Mouse (Mus musculus) lung, postnatal 0 days (tissue): ENCODE measurements around the gene Cobll1. TPM values are rescaled to one million over a fixed set of nuclear protein-coding genes. Genes with fewer than 3 reads are reported as not detected.

Source experiments
- ATAC-seq: fragments of 200-750 bp; cut with Nextera tagmentation; 2 replicates; pipeline ENCODE4 v1.8.0; 2017; ENCODE audit warnings: moderate library complexity
- DNase-seq: peaks from one replicate; pipeline ENCODE4 v3.0.0-alpha.2; 2016; ENCODE audit warnings: low spot score
- H3K27ac ChIP-seq: fragments of 300-500 bp; sonication (generic); 2 replicates; pipeline ENCODE4 v1.5.1; 2014; ENCODE audit warnings: antibody characterized with exemption, mild to moderate bottlenecking, low read length, mixed read lengths
- H3K27me3 ChIP-seq: fragments of 300-500 bp; sonication (generic); replicated peaks from 2 replicates; pipeline ENCODE4 v1.6.1; 2014; ENCODE audit warnings: low read length, mixed read lengths; ENCODE audit not compliant: insufficient read depth
- H3K36me3 ChIP-seq: fragments of 300-500 bp; sonication (generic); 2 replicates; pipeline ENCODE4 v1.6.1; 2014; ENCODE audit warnings: low read length, mixed read lengths; ENCODE audit not compliant: insufficient read depth
- H3K4me1 ChIP-seq: fragments of 300-500 bp; sonication (generic); 2 replicates; pipeline ENCODE4 v1.6.1; 2014; ENCODE audit warnings: antibody characterized with exemption, low read depth, low read length, mixed read lengths; ENCODE audit not compliant: insufficient read depth
- H3K4me2 ChIP-seq: fragments of 300-500 bp; sonication (generic); replicated peaks from 2 replicates; pipeline ENCODE4 v1.6.1; 2014; ENCODE audit warnings: low read depth, mild to moderate bottlenecking, low read length, moderate library complexity, mixed read lengths
- H3K4me3 ChIP-seq: fragments of 300-500 bp; sonication (generic); 2 replicates; pipeline ENCODE4 v1.5.1; 2014; ENCODE audit warnings: low read depth, low read length
- H3K9ac ChIP-seq: fragments of 300-500 bp; sonication (generic); replicated peaks from 2 replicates; pipeline ENCODE4 v1.6.1; 2014; ENCODE audit warnings: low read depth, mild to moderate bottlenecking
- H3K9me3 ChIP-seq: fragments of 300-500 bp; sonication (generic); 2 replicates; pipeline ENCODE4 v1.6.1; 2016; ENCODE audit warnings: low read length, mixed read lengths
- CTCF ChIP-seq: IDR thresholded peaks from 2 replicates; pipeline ENCODE4 v1.5.1; 2016; ENCODE audit warnings: antibody characterized with exemption, mild to moderate bottlenecking
- EP300 ChIP-seq: IDR thresholded peaks from 2 replicates; pipeline ENCODE4 v1.6.1; 2016; ENCODE audit warnings: antibody characterized with exemption, mild to moderate bottlenecking, control low read depth
- WGBS: fragments of 180-500 bp; shearing (Covaris S2); extraction: QIAGEN DNeasy Blood & Tissue Kit; methylation state at CpG from one replicate; pipeline ENCODE4 v1.1.7; 2014; 5-methylcytosine and 5-hydroxymethylcytosine counted together
- polyA plus RNA-seq: library from polyadenylated mRNA; unstranded; fragments of >200 nt; fragmentation: Nextera tagmentation; extraction: Ambion mirVana; gene quantifications from 2 replicates; pipeline ENCODE4 v1.2.1, GENCODE M21; 2015

Gene Cobll1
- polyA plus RNA-seq, 1 experiment from 2014 or later: 9.4 TPM

DNA sequence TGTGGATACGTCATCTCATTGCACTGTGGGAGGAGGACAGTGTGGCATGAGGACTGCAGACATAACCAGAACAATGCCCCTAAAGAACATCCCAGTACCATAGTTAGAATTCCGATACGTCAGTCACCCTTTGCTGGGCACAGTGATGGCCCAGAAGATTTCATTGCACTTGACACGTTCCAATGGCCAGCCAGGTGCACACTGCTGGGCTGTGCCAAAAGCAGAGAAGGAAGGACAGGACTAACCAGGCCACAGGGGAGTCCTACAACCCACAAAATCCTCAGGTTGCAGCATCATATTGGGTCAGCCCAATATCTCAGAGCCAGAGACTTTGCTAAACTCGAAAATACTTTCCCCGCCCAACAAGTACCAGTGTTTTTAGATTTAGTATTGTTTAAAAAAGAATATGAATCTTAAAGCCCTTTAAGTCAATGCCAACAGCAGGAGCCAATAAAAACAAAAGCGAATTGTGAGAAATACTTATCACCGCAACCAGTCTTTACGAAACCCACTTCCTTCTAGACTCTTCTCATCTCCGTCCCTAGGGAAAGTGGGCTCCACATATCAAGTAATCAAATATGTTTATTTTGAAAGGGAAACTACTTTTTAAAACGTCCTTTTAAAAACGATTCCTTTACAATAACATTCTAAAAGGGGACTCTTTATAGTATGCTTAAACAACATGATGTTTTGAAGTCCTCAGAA is 46.0 kb downstream of the Cobll1 start:
- Histone ChIP-seq H3K9ac (no peak overlapping the region), H3K4me3 (no peak overlapping the region), H3K36me3 (no peaks in the 10 kb centered on the region), H3K27me3 (no peaks in the 10 kb centered on the region), H3K9me3 (no peaks in the 10 kb centered on the region), H3K4me1 (peaks cover 10% of the 10 kb centered on the region; the same call in 1 of the 2 replicates), H3K27ac (no peak overlapping the region), H3K4me2 (no peak overlapping the region)
- DNase-seq (no peak), ATAC-seq (no peak)
- WGBS: 54% methylated on average over 12 of the region's 12 CpGs
- TF ChIP-seq EP300: no peak
- TF ChIP-seq CTCF: no peak

- no peak overlapping the region for H3K4me2 ChIP-seq
- TF ChIP-seq CTCF (no peak), EP300 (no peak)
- H3K36me3 ChIP-seq: no peaks in the 10 kb centered on the region
- ATAC-seq (peak; percentile 67), DNase-seq (peak; percentile 32)
- H3K27ac ChIP-seq: peak overlapping the region; percentile 15; the same call in 1 of the 2 replicates
- no peaks in the 10 kb centered on the region for H3K27me3 ChIP-seq
- 33% methylated on average over 7 of the region's 7 CpGs for WGBS
- H3K9me3 ChIP-seq: no peaks in the 10 kb centered on the region
- H3K9ac ChIP-seq: no peak overlapping the region
- no peak overlapping the region for H3K4me3 ChIP-seq
- H3K4me1 ChIP-seq: peaks cover 10% of the 10 kb centered on the region; the same call in 1 of the 2 replicates
These were observed 47.8 kb downstream of the Cobll1 start for GRCm38 (mm10) chr2:65191398-65191797.

- Histone ChIP-seq H3K4me2 (no peak overlapping the region), H3K27me3 (no peaks in the 10 kb centered on the region)
These were observed 49.9 kb downstream of the Cobll1 start for GRCm38 (mm10) chr2:65189346-65189745.

GRCm38 (mm10) chr2:65188585-65188984 is 50.6 kb downstream of the Cobll1 start:
- no peaks in the 10 kb centered on the region for H3K27me3 ChIP-seq
- no peaks in the 10 kb centered on the region for H3K9me3 ChIP-seq
- no peak for ATAC-seq
- no peaks in the 10 kb centered on the region for H3K36me3 ChIP-seq
- H3K9ac ChIP-seq: no peak overlapping the region
- H3K4me1 ChIP-seq: peaks cover 10% of the 10 kb centered on the region; the same call in 1 of the 2 replicates
- H3K4me2 ChIP-seq: no peak overlapping the region
- no peak for DNase-seq
- 36% methylated on average over 6 of the region's 6 CpGs for WGBS
- no peak overlapping the region for H3K27ac ChIP-seq
- no peak overlapping the region for H3K4me3 ChIP-seq
- TF ChIP-seq EP300 (no peak), CTCF (no peak)

More at GRCm38 (mm10) chr2:65189346-65189745, 49.9 kb downstream of the Cobll1 start:
- Histone ChIP-seq H3K27ac (no peak overlapping the region), H3K4me1 (peaks cover 10% of the 10 kb centered on the region; the same call in 1 of the 2 replicates), H3K9me3 (no peaks in the 10 kb centered on the region), H3K36me3 (no peaks in the 10 kb centered on the region), H3K4me3 (no peak overlapping the region), H3K9ac (no peak overlapping the region)
- WGBS: 37% methylated on average over 7 of the region's 7 CpGs
- ATAC-seq (peak; percentile 79), DNase-seq (peak; percentile 55)
- TF ChIP-seq CTCF (no peak), EP300 (peak; percentile 70; the same call in 1 of the 2 replicates)

GRCm38 (mm10) chr2:65187652-65188051 is 51.6 kb downstream of the Cobll1 start:
- Histone ChIP-seq H3K4me3 (no peak overlapping the region), H3K9me3 (no peaks in the 10 kb centered on the region), H3K4me1 (peaks cover 10% of the 10 kb centered on the region; the same call in 1 of the 2 replicates), H3K36me3 (no peaks in the 10 kb centered on the region), H3K9ac (no peak overlapping the region), H3K27me3 (no peaks in the 10 kb centered on the region), H3K4me2 (no peak overlapping the region), H3K27ac (no peak overlapping the region)
- ATAC-seq (no peak), DNase-seq (no peak)
- no peak for TF ChIP-seq CTCF
- no peak for TF ChIP-seq EP300

DNA sequence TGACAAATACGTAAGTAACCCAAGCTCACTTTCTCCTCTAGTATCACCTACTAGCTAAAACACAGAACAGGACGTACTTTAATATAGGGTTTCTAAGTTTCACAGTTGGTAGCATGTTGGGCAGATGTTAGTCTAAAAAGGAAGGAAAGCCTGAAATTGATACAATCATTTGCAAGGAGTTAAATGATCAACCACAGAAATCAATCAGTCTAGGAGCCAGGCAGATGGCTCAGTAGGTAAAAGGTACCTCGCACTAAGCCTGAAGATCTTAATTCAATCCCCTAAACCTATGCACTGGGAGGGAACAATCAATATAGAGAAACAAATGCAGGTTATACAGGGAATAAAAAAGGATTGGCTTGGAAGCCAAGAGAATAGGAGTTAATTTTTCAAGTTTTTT is 52.0 kb downstream of the Cobll1 start:
- no peak overlapping the region for H3K27ac ChIP-seq
- H3K4me2 ChIP-seq: no peak overlapping the region
- no peak overlapping the region for H3K4me3 ChIP-seq
- peaks cover 10% of the 10 kb centered on the region; the same call in 1 of the 2 replicates for H3K4me1 ChIP-seq
- WGBS: 95% methylated on average over 3 of the region's 3 CpGs
- TF ChIP-seq EP300: no peak
- TF ChIP-seq CTCF: no peak
- H3K9me3 ChIP-seq: no peaks in the 10 kb centered on the region
- DNase-seq (no peak), ATAC-seq (no peak)
- H3K36me3 ChIP-seq: no peaks in the 10 kb centered on the region
- H3K9ac ChIP-seq: no peak overlapping the region
- H3K27me3 ChIP-seq: no peaks in the 10 kb centered on the region
